Mouse (Mus musculus) limb, embryonic 13.5 days (tissue): Measurements from ENCODE around the gene Hcn2. TPM values are rescaled to one million over a fixed set of nuclear protein-coding genes. Genes with fewer than 3 reads are reported as not detected.
A peak's percentile ranks its signal among the peaks of the same experiment; 100 is the strongest.

Experiments used
- ATAC-seq: fragments of 200-750 bp; cut with Nextera tagmentation; 2 replicates; pipeline ENCODE4 v1.8.0; 2017; ENCODE audit warnings: low read depth, moderate number of reproducible peaks, moderate TSS enrichment; ENCODE audit not compliant: low FRiP score
- H3K27ac ChIP-seq: fragments of 300-500 bp; sonication (generic); 2 replicates; pipeline ENCODE4 v1.5.1; 2015; ENCODE audit warnings: inconsistent platforms, mild to moderate bottlenecking, moderate library complexity
- H3K27me3 ChIP-seq: fragments of 300-500 bp; sonication (generic); 2 replicates; pipeline ENCODE4 v1.6.1; 2015; ENCODE audit warnings: mild to moderate bottlenecking, inconsistent platforms
- H3K36me3 ChIP-seq: fragments of 300-500 bp; sonication (generic); 2 replicates; pipeline ENCODE4 v1.6.1; 2015; ENCODE audit warnings: inconsistent platforms, mild to moderate bottlenecking, moderate library complexity
- H3K4me1 ChIP-seq: fragments of 300-500 bp; sonication (generic); 2 replicates; pipeline ENCODE4 v1.6.1; 2015; ENCODE audit warnings: inconsistent platforms
- H3K4me2 ChIP-seq: fragments of 300-500 bp; sonication (generic); replicated peaks from 2 replicates; pipeline ENCODE4 v1.6.1; 2015; ENCODE audit warnings: inconsistent platforms, mild to moderate bottlenecking, moderate library complexity
- H3K4me3 ChIP-seq: fragments of 300-500 bp; sonication (generic); 2 replicates; pipeline ENCODE4 v1.5.1; 2015; ENCODE audit warnings: moderate library complexity, mild to moderate bottlenecking, inconsistent platforms
- H3K9ac ChIP-seq: fragments of 300-500 bp; sonication (generic); 2 replicates; pipeline ENCODE4 v1.6.1; 2015; ENCODE audit warnings: mild to moderate bottlenecking, inconsistent platforms
- H3K9me3 ChIP-seq: fragments of 300-500 bp; sonication (generic); 2 replicates; pipeline ENCODE4 v1.6.1; 2016; ENCODE audit warnings: inconsistent platforms
- WGBS: fragments of 180-500 bp; shearing (Covaris S2); methylation state at CpG from one replicate; pipeline ENCODE4 v1.1.7; 2015; 5-methylcytosine and 5-hydroxymethylcytosine counted together
- polyA plus RNA-seq: library from polyadenylated mRNA; unstranded; fragments of >200 nt; fragmentation: Nextera tagmentation; extraction: Ambion mirVana; gene quantifications from 2 replicates; pipeline ENCODE4 v1.2.1, GENCODE M21; 2015

The Hcn2 gene
- polyA plus RNA-seq, 1 experiment from 2014 or later: not detected

DNA sequence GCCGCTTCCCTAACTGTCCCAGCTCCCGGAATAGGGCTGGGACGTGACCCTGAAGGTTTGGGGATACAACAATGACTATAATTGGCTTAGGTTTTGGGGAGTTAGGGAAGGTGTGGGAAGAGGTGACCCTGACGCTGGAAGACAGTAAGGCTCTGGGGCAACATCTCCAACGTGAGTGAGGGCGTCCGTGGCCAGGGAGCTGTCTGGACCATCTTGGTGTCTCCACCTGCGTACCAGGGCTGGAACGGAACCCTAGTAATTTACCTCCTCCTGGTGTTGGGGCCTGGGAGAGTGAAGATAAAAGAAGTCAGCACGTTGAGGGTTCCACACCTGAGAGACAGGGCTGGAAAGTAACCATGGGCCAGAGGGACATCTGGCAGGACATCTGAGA is 11.5 kb upstream of the Hcn2 start:
- peak overlapping the region; percentile 78 for H3K4me3 ChIP-seq
- peaks cover 37% of the 10 kb centered on the region for H3K36me3 ChIP-seq
- peak overlapping the region; percentile 90 for H3K9ac ChIP-seq
- H3K27ac ChIP-seq: peak overlapping the region; percentile 79; the same call in 1 of the 2 replicates
- no peak for ATAC-seq
- H3K4me1 ChIP-seq: peaks cover 43% of the 10 kb centered on the region
- H3K27me3 ChIP-seq: no peaks in the 10 kb centered on the region
- no peaks in the 10 kb centered on the region for H3K9me3 ChIP-seq
- WGBS: 3% methylated on average over 10 of the region's 10 CpGs
- peak overlapping the region; percentile 98 for H3K4me2 ChIP-seq

GRCm38 (mm10) chr10:79705951-79706350 is 10.5 kb upstream of the Hcn2 start:
- ATAC-seq: no peak
- Histone ChIP-seq H3K27ac (no peak overlapping the region), H3K9me3 (no peaks in the 10 kb centered on the region), H3K4me1 (peaks cover 40% of the 10 kb centered on the region), H3K9ac (peak overlapping the region; percentile 90), H3K4me3 (peak overlapping the region; percentile 78), H3K27me3 (no peaks in the 10 kb centered on the region), H3K36me3 (peaks cover 47% of the 10 kb centered on the region), H3K4me2 (peak overlapping the region; percentile 98)
- 76% methylated on average over 5 of the region's 5 CpGs for WGBS

- Histone ChIP-seq H3K9me3 (no peaks in the 10 kb centered on the region), H3K27me3 (no peaks in the 10 kb centered on the region), H3K9ac (peak overlapping the region; percentile 90), H3K4me2 (peak overlapping the region; percentile 98), H3K4me3 (peak overlapping the region; percentile 78), H3K27ac (peak overlapping the region; percentile 6; the same call in 1 of the 2 replicates), H3K4me1 (peaks cover 34% of the 10 kb centered on the region), H3K36me3 (peaks cover 53% of the 10 kb centered on the region)
- ATAC-seq: no peak
- 83% methylated on average over 5 of the region's 5 CpGs for WGBS
Measured at GRCm38 (mm10) chr10:79706406-79707094, 9.9 kb upstream of the Hcn2 start.

DNA sequence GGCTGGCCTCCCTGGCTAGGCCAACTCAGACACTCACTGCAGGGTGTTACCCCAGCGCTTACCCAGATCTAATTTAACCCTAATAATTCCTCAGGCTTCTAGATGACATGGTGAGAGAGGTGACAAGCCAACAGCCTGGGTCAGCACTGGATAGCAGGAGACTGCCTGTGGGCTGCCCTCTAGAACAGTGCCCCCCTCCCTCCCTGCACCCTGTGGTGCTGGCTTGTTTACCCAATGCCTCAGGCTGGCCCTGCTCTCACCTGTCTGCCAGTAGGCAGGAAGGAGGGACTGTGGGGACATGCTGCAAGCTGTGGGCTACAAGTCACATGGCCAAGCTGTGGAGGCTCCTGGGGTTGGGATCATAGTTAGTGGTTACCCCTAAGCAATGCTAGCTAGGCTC is 9.3 kb upstream of the Hcn2 start:
- Histone ChIP-seq H3K4me2 (peak overlapping the region; percentile 98), H3K36me3 (peaks cover 59% of the 10 kb centered on the region), H3K9ac (peak overlapping the region; percentile 90; the same call in 1 of the 2 replicates)

GRCm38 (mm10) chr10:79707759-79708158 is 8.7 kb upstream of the Hcn2 start:
- Histone ChIP-seq H3K27ac (no peak overlapping the region), H3K4me2 (peak overlapping the region; percentile 9; the same call in 1 of the 2 replicates), H3K27me3 (0 out of 2 replicates have a peak, but pooled peaks cover 2% of the 10 kb centered on the region), H3K36me3 (peaks cover 60% of the 10 kb centered on the region), H3K4me1 (peaks cover 31% of the 10 kb centered on the region), H3K4me3 (no peak overlapping the region), H3K9me3 (no peaks in the 10 kb centered on the region), H3K9ac (no peak overlapping the region; the same call in 1 of the 2 replicates)
- ATAC-seq: no peak
- 65% methylated on average over 4 of the region's 4 CpGs for WGBS

More for the DNA sequence above, 9.3 kb upstream of the Hcn2 start:
- H3K4me3 ChIP-seq: 0 out of 2 replicates have a peak overlapping the region, but pooled peaks have one; percentile 78
- ATAC-seq: no peak
- H3K4me1 ChIP-seq: peaks cover 31% of the 10 kb centered on the region
- 0 out of 2 replicates have a peak overlapping the region, but pooled peaks have one; percentile 6 for H3K27ac ChIP-seq
- WGBS: 82% methylated on average over 1 of the region's 1 CpGs
- no peaks in the 10 kb centered on the region for H3K9me3 ChIP-seq
- no peaks in the 10 kb centered on the region for H3K27me3 ChIP-seq

GRCm38 (mm10) chr10:79708668-79709067 is 7.8 kb upstream of the Hcn2 start:
- Histone ChIP-seq H3K27me3 (peaks cover 11% of the 10 kb centered on the region), H3K36me3 (peaks cover 60% of the 10 kb centered on the region)
- no peak for ATAC-seq

DNA sequence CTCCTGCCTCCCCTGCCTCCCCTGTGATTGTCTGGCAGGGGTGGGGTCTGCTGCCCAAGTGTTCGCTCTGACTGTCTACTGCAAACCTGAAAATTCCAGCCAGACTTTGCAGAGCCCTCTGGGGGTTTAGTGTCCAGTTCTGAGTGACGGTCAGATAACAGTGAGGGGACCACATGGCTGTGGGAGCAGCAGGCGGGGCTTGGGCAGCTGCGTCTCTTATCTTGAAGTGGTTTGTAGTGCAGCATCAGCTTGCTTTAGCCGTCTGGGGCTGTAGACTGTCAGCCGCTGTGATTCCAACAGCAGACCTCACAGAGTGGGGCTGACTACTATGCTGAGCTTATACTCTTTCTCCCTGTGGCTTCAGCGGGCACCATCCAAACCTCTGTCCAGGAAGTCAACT is 7.1 kb upstream of the Hcn2 start:
- no peak overlapping the region for H3K27ac ChIP-seq
- H3K36me3 ChIP-seq: peaks cover 60% of the 10 kb centered on the region
- no peak overlapping the region for H3K4me3 ChIP-seq
- no peaks in the 10 kb centered on the region for H3K9me3 ChIP-seq
- H3K9ac ChIP-seq: no peak overlapping the region
- H3K27me3 ChIP-seq: peaks cover 17% of the 10 kb centered on the region
- ATAC-seq: no peak
- no peak overlapping the region for H3K4me2 ChIP-seq
- H3K4me1 ChIP-seq: peaks cover 31% of the 10 kb centered on the region
- WGBS: 82% methylated on average over 7 of the region's 7 CpGs

More at GRCm38 (mm10) chr10:79708668-79709067, 7.8 kb upstream of the Hcn2 start:
- Histone ChIP-seq H3K9me3 (no peaks in the 10 kb centered on the region), H3K27ac (peak overlapping the region; percentile 34; the same call in 1 of the 2 replicates), H3K4me3 (no peak overlapping the region), H3K4me2 (0 out of 2 replicates have a peak overlapping the region, but pooled peaks have one; percentile 5), H3K4me1 (peaks cover 31% of the 10 kb centered on the region), H3K9ac (no peak overlapping the region)
- WGBS: 93% methylated on average over 21 of the region's 21 CpGs

DNA sequence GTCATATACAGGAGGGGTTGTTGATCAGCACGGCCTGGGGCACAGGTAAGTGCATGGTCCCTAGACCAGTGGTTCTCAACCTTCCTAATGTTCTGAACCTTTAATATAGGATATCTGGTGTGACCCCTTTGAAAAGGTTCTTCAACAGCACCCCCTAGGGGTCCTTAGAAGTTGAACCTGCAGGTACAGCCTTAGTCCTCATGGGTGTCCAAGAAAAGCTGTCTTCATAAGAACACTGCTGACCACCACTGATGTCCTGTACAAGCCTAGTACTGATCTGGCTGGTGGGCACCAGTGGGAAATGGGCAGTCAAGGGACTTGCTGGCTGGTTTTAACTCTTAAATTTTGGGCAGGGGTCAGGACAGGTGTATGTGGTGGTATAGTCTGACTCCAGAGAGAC is 4.4 kb upstream of the Hcn2 start:
- Histone ChIP-seq H3K4me3 (no peak overlapping the region), H3K27me3 (peaks cover 44% of the 10 kb centered on the region), H3K9ac (no peak overlapping the region), H3K36me3 (peaks cover 48% of the 10 kb centered on the region), H3K4me1 (peaks cover 19% of the 10 kb centered on the region), H3K9me3 (no peaks in the 10 kb centered on the region), H3K27ac (no peak overlapping the region), H3K4me2 (no peak overlapping the region)
- peak; percentile 16; the same call in 1 of the 2 replicates for ATAC-seq
- 100% methylated on average over 1 of the region's 1 CpGs for WGBS

- Histone ChIP-seq H3K9me3 (no peaks in the 10 kb centered on the region), H3K4me3 (no peak overlapping the region), H3K36me3 (peaks cover 43% of the 10 kb centered on the region), H3K9ac (no peak overlapping the region), H3K27ac (no peak overlapping the region), H3K4me2 (no peak overlapping the region), H3K27me3 (peaks cover 50% of the 10 kb centered on the region), H3K4me1 (peaks cover 19% of the 10 kb centered on the region)
- no peak; the same call in 1 of the 2 replicates for ATAC-seq
- 22% methylated on average over 4 of the region's 6 CpGs for WGBS
Measured at GRCm38 (mm10) chr10:79712499-79713126, 3.8 kb upstream of the Hcn2 start.

DNA sequence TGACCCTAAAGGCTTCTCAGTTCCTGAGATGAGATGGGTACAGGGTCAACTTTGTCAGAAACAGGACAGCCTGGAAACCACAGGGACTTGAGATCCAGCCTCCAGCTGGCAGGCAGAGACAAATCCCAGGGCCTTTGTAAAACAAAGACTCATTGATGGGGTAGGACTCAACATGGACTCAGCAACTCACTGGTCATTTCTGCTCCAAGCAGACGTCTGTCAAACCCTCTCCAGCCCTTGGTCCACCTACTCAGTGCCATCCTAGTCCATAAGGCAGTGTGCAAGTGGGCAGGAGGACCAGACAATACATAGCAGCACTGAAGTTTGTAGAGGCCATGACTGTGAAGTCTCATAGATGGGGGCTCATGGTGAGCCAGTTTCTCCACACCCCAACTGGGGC is 3.3 kb upstream of the Hcn2 start:
- Histone ChIP-seq H3K4me3 (no peak overlapping the region), H3K4me1 (peaks cover 19% of the 10 kb centered on the region), H3K4me2 (no peak overlapping the region), H3K36me3 (peaks cover 38% of the 10 kb centered on the region), H3K27me3 (peaks cover 55% of the 10 kb centered on the region), H3K9me3 (no peaks in the 10 kb centered on the region), H3K27ac (no peak overlapping the region), H3K9ac (no peak overlapping the region)
- ATAC-seq: no peak
- 30% methylated on average over 1 of the region's 1 CpGs for WGBS

DNA sequence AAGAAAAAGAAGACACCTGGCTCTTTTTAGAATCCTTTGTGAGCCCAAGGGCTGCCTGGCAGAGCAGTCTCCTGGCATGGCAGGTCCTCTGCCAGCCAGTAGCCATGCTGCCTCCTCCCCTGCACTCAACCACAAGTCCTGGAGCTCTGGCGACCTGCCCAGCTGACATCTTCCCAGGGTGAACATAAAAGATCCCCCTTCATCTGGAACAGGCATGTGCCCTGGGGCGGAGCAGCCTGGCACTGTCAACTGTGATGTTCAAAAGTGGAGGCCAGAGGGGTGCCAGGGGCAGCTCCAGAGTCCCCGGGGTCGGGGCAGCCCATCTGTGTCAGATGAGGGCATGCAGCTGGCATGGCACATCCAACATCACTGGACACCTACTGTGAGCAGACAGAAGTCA is 1.4 kb upstream of the Hcn2 start:
- Histone ChIP-seq H3K27ac (no peak overlapping the region), H3K4me1 (peaks cover 19% of the 10 kb centered on the region), H3K9me3 (no peaks in the 10 kb centered on the region), H3K4me3 (no peak overlapping the region), H3K27me3 (peaks cover 74% of the 10 kb centered on the region), H3K4me2 (no peak overlapping the region), H3K36me3 (peaks cover 22% of the 10 kb centered on the region), H3K9ac (no peak overlapping the region)
- ATAC-seq: no peak
- WGBS: 76% methylated on average over 4 of the region's 4 CpGs

DNA sequence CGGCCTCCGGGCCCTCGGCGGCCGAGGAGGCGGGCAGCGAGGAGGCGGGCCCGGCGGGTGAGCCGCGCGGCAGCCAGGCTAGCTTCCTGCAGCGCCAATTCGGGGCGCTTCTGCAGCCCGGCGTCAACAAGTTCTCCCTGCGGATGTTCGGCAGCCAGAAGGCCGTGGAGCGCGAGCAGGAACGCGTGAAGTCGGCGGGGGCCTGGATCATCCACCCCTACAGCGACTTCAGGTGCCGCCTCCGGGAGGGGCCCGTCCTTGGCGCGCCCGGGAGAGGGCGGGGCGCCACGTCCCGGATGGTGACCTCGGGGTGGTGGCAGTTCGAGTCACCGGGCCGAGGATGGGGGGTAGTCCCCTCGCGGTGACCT is 538 bp downstream of the Hcn2 start:
- no peak; the same call in 1 of the 2 replicates for ATAC-seq
- Histone ChIP-seq H3K36me3 (peaks cover 2% of the 10 kb centered on the region), H3K4me3 (peak overlapping the region; percentile 60), H3K9ac (peak overlapping the region; percentile 43), H3K4me2 (peak overlapping the region; percentile 95), H3K27ac (no peak overlapping the region), H3K27me3 (peaks cover 80% of the 10 kb centered on the region), H3K9me3 (no peaks in the 10 kb centered on the region), H3K4me1 (peaks cover 19% of the 10 kb centered on the region)
- under 1% methylated on average over 37 of the region's 44 CpGs for WGBS
